Mouse (Mus musculus): ENCODE results near the gene Snx9.

DNA sequence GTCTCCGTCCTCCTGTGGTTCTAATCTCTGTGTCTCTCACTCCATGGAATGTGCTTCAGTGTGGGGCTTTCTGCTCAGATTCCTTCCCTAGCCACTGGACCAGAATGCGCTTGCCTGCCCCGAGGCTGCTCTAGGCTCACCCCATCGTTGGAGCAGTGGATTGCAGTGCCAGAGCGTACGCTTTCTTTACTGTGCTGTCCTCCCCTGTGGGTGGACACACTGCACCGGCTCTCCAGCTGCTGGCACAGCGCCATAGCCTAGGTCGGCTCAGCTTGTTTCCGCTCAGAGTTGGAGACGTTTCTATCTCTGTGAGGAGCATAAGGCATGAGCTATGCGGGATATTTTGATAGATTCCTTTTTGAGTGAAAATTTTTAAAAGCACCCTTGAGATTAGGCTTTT, 31.4 kb downstream of the Snx9 start:
- TF ChIP-seq CTCF (IDR thresholded peaks at IDR 0.05; ENCODE audit: low read depth, low read length): no peak
- no peak for TF ChIP-seq GATA1 (IDR thresholded peaks at IDR 0.05; ENCODE audit: borderline replicate concordance, low read length)
- no peak for TF ChIP-seq TAL1 (conservative IDR thresholded peaks at IDR 0.05; ENCODE audit: low read depth, low read length)
- no peak for TF ChIP-seq GATA2 (IDR thresholded peaks at IDR 0.05; ENCODE audit: borderline replicate concordance, low read depth, low read length)
- TF ChIP-seq POLR2AphosphoS5 (IDR thresholded peaks at IDR 0.05; ENCODE audit: insufficient replicate concordance, low read depth, low read length): no peak

Data from G1E (cell line).